Mouse (Mus musculus) brain, embryonic 14.5 days (tissue): Measurements from ENCODE around the gene Shcbp1. TPM values are rescaled to one million over a fixed set of nuclear protein-coding genes. Genes with fewer than 3 reads are reported as not detected.
A peak's percentile ranks its signal among the peaks of the same experiment; 100 is the strongest.
"Not testable (repeated sequence)": the region's sequence is repeated elsewhere in the genome, so short reads cannot be mapped to it uniquely, and the experiment has no call there.

Experiments
- DNase-seq: peaks from one replicate; pipeline ENCODE4 v3.0.0-alpha.2; 2011; ENCODE audit warnings: low read depth
- CTCF ChIP-seq: fragments of 200-500 bp; IDR thresholded peaks from 2 replicates; pipeline ENCODE4 v1.5.1; 2012; ENCODE audit warnings: inconsistent platforms, mild to moderate bottlenecking, moderate library complexity, borderline replicate concordance; ENCODE audit not compliant: insufficient read depth, insufficient read length; ENCODE audit errors: extremely low read depth
- POLR2A ChIP-seq: fragments of 200-500 bp; IDR thresholded peaks from 2 replicates; pipeline ENCODE4 v1.6.1; 2012; ENCODE audit warnings: mild to moderate bottlenecking, inconsistent platforms, borderline replicate concordance; ENCODE audit not compliant: poor library complexity, insufficient read depth, insufficient read length, severe bottlenecking; ENCODE audit errors: extremely low read depth
- polyA plus RNA-seq: library from polyadenylated mRNA; depleted of rRNA; stranded (reverse); fragments of >200 nt; gene quantifications from 2 replicates; pipeline ENCODE4 v1.2.3, GENCODE M21; 2012; rRNA removed

Gene Shcbp1
- 8.9 and 13.4 TPM in 2 replicates for polyA plus RNA-seq

DNA sequence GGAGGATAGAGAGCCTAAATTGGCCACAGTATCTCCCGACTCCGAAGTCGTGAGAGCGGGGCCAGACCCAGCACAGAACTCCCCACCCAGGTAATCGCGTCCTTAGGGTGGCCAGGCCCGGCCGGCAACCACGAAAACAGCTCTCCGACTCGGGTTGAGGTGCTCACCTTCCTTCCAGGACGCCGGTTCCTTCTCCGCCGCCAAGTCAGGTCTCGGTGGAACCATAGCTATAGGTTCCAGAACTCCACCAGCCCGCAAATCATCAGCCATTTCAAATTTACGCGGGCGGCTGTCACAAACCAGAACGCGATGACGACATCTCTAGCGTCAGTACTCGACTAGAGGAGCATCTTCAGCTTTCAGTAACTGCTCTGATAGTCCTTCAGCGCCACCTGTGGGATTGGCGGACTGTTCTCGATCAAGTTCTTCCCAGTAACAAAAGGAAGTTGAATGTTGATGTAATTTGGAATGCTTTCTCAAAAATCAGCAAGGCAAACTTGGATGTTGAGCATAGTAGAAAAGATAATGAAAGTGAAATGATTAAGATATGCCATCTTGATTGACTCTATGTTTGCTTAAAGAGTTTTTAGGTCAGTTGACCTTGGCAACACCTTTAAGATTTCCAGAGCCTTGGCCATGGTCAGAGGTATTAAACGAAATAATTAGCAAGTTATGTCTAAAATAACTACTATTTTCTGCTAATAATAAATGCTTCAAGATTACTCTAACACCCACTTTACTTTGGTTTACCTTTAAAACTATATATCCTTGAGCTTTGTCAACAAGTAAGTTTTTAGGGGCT is at the start of gene Shcbp1:
Gene Shcbp1, minus strand, starts transcription at position 314 of the 802 bp plus-strand sequence.
- peak; percentile 69; the same call in 1 of the 2 replicates for TF ChIP-seq CTCF
- no peak for TF ChIP-seq POLR2A
- DNase-seq = peak; percentile 99

DNA sequence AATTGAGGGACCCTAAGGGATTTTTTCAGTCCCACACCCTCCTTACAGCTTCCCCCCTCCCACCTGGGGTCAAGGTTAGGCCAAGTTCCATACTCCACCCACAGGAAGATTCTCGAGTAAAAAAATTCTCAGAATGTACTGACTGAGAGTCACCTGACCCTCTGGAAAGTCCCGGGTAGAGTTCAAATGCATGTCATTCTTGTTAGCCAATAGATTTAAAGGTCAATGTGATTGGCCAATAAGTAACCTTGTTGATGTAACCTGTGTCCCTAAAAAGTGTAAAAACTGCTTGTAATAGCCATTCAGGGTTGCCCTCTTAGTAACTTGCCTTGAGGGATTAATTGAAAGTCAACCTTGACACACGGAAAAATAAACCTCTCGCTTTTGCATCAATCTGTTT is 29.5 kb upstream of the Shcbp1 start:
- no peak for DNase-seq
- TF ChIP-seq POLR2A (no peak), CTCF (no peak)

DNA sequence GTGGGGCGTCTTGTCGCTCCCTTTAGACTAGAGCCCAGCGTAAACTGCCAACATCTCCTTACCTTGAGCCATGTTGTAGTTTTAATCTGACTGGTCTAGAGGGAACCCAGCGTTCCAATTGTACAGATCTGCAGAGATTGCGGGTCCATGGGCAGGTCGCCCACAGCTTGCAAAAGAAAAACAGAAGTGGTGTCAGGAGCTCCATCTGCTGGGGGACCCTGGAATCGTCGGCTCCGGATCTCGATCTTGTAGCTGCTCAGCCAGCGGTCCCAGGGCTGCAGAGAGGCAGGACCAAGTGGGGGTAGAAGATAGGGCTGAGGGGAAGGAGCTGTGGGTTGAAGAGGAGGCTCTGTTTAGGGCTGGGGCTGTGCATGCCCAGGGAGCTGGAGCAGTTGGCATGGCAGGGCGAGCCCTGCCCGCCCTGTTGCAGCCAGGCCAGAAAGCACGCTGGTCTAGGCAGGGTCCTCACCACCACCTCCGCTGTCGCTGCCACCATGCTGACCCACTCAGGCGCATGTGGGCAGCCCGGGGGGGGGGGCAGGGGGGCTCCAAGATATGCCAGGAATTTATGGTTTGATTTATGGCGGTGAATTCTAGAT is 21.3 kb upstream of the Shcbp1 start:
- DNase-seq = peak; percentile 56
- peak; percentile 66 for TF ChIP-seq CTCF
- TF ChIP-seq POLR2A = no peak

DNA sequence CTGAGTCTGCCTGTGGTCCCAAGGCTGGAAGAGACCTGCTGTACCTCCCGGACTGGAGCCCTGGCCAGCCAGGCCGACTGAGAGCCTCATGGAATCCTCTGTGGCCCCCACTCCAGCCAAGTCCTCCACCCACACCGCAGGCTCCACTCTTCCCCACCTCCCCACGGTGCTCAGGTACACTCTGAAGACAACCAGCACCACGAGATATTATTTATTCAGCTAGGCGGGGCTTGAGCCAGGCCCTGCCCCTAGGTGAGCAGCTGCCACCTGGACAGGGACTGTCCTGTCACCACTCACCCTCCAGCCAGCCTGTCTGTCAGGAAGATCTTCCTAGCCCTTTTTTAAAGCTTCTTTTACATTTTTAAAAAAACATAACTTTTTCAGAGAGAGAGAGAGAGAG is 1.1 kb downstream of the Shcbp1 start:
- no peak for DNase-seq
- TF ChIP-seq CTCF (no peak), POLR2A (no peak)

DNA sequence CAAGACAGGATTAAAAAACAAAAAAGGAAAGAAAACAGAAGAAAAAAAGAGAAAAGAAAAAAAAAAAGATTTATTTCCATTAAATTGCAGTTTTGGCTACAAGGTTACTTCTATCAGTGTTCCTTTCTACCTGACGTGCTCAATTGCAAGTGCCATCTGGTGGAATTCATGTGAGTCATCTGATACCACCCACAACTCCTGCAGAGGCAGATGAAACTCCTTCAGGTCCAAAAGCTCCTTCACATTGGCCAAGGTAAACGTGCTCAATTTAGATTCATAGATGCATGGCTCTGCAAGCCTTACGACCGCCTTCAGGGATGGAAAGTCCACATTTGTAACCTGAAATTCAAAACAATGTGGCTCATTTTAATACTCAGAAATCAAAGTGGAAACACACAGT is 14.6 kb downstream of the Shcbp1 start:
- TF ChIP-seq CTCF = no peak
- no peak for TF ChIP-seq POLR2A

DNA sequence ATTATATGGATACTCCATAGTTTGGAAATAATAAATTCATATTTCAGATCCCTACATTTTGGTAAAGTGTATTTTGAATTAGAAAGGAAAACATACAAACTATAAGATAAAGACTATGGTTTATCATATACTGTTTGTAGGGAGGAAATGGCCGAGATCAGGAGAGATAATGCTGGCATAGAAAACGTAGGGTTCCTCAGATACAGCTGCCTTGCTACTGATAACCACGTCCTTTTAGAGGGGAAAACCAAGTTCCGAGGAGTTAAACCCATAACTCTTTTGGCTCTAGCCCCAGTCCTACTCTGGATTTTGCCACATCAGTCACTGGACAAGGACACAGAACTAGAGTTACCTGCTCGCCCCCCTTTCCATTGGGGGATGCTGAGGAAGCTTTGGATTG is 26.3 kb downstream of the Shcbp1 start:
- no peak for TF ChIP-seq POLR2A
- no peak for TF ChIP-seq CTCF
- no peak for DNase-seq

More for the DNA sequence above, 14.6 kb downstream of the Shcbp1 start:
- DNase-seq = no peak

DNA sequence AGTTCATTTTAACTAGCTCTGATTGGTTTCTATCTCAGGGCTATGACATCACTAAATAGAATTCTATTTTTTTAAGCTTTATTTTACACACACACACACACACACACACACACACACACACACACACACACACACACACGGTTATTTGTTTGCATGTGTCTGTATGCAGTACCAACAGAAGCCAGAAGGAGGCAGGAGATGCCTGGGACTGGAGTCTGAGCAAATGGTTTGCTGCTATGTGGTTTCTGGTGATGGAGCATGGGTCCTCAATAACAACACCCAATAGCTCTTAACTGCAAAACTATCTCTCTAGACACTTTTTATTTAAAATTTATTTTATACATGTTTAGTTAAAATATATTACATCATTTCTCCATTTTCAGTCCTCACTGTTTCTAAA is 48.4 kb downstream of the Shcbp1 start:
- TF ChIP-seq CTCF (peak; percentile 15; the same call in 1 of the 2 replicates), POLR2A (no peak)
- no peak for DNase-seq

DNA sequence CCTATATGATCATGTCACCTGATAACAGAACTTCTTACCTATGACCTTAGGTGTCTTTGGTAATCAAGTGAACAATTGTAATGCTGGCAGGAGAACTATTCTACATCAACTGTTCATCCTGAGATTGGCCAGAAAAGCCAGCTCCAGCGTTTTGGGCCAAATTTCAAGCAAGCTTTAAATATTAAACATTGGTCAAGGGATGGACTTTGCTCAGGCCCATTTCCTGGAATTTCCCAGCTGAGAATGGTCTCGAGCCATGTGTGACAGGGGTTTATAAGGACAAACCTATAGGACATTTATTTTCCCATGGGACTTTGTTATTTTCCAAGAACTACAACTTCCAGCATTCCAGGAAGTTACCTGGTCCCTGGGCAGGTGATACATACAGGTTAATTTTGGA is 63.8 kb downstream of the Shcbp1 start:
- no peak for DNase-seq
- no peak for TF ChIP-seq POLR2A
- TF ChIP-seq CTCF = no peak

DNA sequence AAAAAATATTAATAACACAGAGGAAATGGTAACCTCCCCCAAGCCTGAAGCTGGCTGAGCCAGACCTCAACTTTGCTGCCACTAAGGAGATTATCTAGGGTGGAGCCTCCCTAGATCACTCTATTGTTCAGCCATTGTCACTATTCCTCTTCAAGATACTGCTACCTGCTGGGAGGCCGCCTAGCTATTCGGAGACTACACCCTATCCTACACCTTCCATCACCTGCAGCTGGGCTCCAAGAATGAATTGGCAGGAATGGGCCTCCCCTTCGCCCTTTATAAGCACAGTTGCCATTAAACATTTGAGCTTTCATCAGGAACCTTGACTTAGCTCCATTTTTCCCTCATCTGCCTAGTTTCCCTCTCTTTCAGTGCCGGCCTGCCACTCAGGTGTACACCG is 71.0 kb downstream of the Shcbp1 start:
- not testable (repeated sequence) for DNase-seq

DNA sequence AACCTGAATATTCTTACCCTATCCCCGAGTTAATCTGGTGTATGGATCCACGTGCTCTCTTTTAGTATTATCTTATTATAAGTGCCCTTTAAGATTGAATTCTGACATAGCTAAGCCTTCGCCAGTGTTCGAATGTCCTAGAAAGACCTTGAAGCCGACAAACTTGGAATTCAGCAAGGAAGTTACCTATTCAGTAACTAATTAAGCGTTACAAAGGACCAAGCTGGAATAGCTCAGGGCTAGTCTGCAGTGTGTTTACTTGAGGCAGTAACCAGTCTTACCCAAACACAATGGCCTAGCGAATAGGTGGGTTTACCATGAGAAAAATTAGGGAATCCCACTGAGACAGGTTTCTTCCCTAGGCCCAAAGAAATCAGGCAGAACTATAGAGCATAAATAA is 71.5 kb downstream of the Shcbp1 start:
- not testable (repeated sequence) for DNase-seq

DNA sequence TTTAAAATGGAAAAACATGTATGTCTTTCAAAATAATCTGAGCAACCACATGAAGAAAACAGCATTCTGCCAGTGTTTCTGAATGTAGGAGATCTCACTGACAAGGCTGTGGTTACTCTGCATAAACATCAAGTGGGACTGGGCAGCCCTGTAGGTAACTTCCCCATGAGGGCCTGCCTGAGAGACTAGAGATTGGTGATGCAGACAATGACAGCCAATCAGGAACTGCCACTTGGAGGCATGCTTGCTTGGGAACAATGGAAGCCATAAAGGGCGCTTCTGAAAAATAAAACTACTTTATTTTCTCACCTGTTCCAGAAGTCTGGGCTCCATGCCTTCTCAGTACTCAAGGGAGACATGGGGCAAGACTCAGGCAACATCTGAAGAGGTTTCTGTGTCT is 87.7 kb downstream of the Shcbp1 start:
- DNase-seq = no peak
- TF ChIP-seq POLR2A = no peak
- TF ChIP-seq CTCF = no peak

Other genes with a start within 250 kb of the Shcbp1 start
- 4.9 and 5.8 TPM in 2 replicates for gene Zfp958, start 166.4 kb downstream of the Shcbp1 start, polyA plus RNA-seq